Mouse (Mus musculus) layer of hippocampus, adult 8-10 months (tissue): Measurements from ENCODE around the gene Cript. TPM values are rescaled to one million over a fixed set of nuclear protein-coding genes. Genes with fewer than 3 reads are reported as not detected.

Experiments
- total RNA-seq, 4 experiments: library from RNA; stranded (reverse); gene quantifications; 2 replicates each; pipeline ENCODE4 v1.2.4; 2022

Cript gene
- total RNA-seq, 4 experiments from 2014 or later, result 49.9 to 71.9 (median 56.2) TPM

Other genes with a start within 250 kb of the Cript start
- not detected for gene Tmem247, start 108.2 kb upstream of the Cript start, total RNA-seq
- not detected for gene Atp6v1e2, start 77.7 kb upstream of the Cript start, total RNA-seq
- 10 to 100 TPM; 35.5 to 44.8 (median 42.0) TPM for gene Rhoq, start 62.5 kb upstream of the Cript start, total RNA-seq
- gene Pigf, start 144 bp upstream of the Cript start, total RNA-seq, result 10 to 100 TPM; 17.8 to 23.3 (median 19.6) TPM
- 100 to 1,000 TPM in 2 of 4 experiments, 10 to 100 TPM in 2; 96.3 to 116 (median 104) TPM for gene Socs5, start 82.1 kb downstream of the Cript start, total RNA-seq
- gene Mcfd2, start 240.4 kb downstream of the Cript start, total RNA-seq, result 10 to 100 TPM; 63.8 to 73.0 (median 64.6) TPM